Mouse (Mus musculus): ENCODE results near the gene Clic4. TPM values are rescaled to one million over a fixed set of nuclear protein-coding genes. Genes with fewer than 3 reads are reported as not detected.
A peak's percentile ranks its signal among the peaks of the same experiment; 100 is the strongest.
"Not testable (repeated sequence)": the region's sequence is repeated elsewhere in the genome, so short reads cannot be mapped to it uniquely, and the experiment has no call there.

Clic4 gene
- polyA plus RNA-seq, 1 experiment from 2014 or later, result 49.2 TPM

- H3K4me1 ChIP-seq (ENCODE audit: control insufficient read depth, insufficient read depth, low read length), result no peaks in the 10 kb centered on the region
- no peak overlapping the region for H3K4me2 ChIP-seq (ENCODE audit: low read length)
- no peak overlapping the region for H3K4me3 ChIP-seq (ENCODE audit: low read depth, low read length)
- no peak for ATAC-seq
- WGBS, result 80% methylated on average over 12 of the region's 12 CpGs
- H3K36me3 ChIP-seq (ENCODE audit: control insufficient read depth, insufficient read depth, low read length), result no peaks in the 10 kb centered on the region
- H3K9me3 ChIP-seq (replicated peaks; ENCODE audit: control insufficient read depth, low read length, poor library complexity, severe bottlenecking), result no peaks in the 10 kb centered on the region; the same call in 1 of the 2 replicates
- no peak overlapping the region for H3K9ac ChIP-seq (ENCODE audit: low read depth, low read length)
- no peak overlapping the region for H3K27ac ChIP-seq (ENCODE audit: low read length)
- H3K27me3 ChIP-seq (ENCODE audit: control insufficient read depth, insufficient read depth, low read depth, low read length), result no peaks in the 10 kb centered on the region
Measured at GRCm38 (mm10) chr4:135189452-135190008, 83.1 kb downstream of the Clic4 start.

DNA sequence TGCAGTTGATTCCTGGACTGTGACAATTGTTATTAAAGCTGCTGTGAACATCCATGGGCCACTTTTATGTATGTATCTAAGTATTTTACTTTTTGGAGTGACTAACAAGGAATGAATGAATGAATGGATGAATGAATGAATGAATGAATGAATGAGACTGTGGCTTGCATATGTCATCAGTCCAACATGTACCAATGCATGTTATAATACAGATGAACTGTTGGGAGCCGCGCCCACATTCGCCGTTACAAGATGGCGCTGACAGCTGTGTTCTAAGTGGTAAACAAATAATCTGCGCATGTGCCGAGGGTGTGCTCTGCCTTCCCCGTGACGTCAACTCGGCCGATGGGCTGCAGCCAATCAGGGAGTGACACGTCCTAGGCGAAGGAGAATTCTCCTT lies 88.3 kb downstream of the Clic4 start:
- WGBS, result 96% methylated on average over 5 of the region's 13 CpGs
- H3K4me2 ChIP-seq (ENCODE audit: low read length); H3K9ac ChIP-seq (ENCODE audit: low read depth, low read length); H3K27me3 ChIP-seq (ENCODE audit: control insufficient read depth, insufficient read depth, low read depth, low read length); H3K4me1 ChIP-seq (ENCODE audit: control insufficient read depth, insufficient read depth, low read length); H3K9me3 ChIP-seq (replicated peaks; ENCODE audit: control insufficient read depth, low read length, poor library complexity, severe bottlenecking); H3K36me3 ChIP-seq (ENCODE audit: control insufficient read depth, insufficient read depth, low read length); ATAC-seq; H3K27ac ChIP-seq (ENCODE audit: low read length); H3K4me3 ChIP-seq (ENCODE audit: low read depth, low read length): not testable (repeated sequence)

GRCm38 (mm10) chr4:135181819-135182218 lies 90.8 kb downstream of the Clic4 start:
- Histone ChIP-seq H3K4me1 (ENCODE audit: control insufficient read depth, insufficient read depth, low read length) (no peaks in the 10 kb centered on the region), H3K9ac (ENCODE audit: low read depth, low read length) (no peak overlapping the region), H3K27me3 (ENCODE audit: control insufficient read depth, insufficient read depth, low read depth, low read length) (no peaks in the 10 kb centered on the region; the same call in 1 of the 2 replicates), H3K4me3 (ENCODE audit: low read depth, low read length) (no peak overlapping the region), H3K9me3 (replicated peaks; ENCODE audit: control insufficient read depth, low read length, poor library complexity, severe bottlenecking) (no peaks in the 10 kb centered on the region), H3K27ac (ENCODE audit: low read length) (no peak overlapping the region), H3K36me3 (ENCODE audit: control insufficient read depth, insufficient read depth, low read length) (no peaks in the 10 kb centered on the region), H3K4me2 (ENCODE audit: low read length) (no peak overlapping the region)
- WGBS, result 94% methylated on average over 4 of the region's 4 CpGs
- no peak for ATAC-seq

GRCm38 (mm10) chr4:135179077-135179481 lies 93.5 kb downstream of the Clic4 start:
- 19% methylated on average over 5 of the region's 5 CpGs for WGBS
- peaks cover 5% of the 10 kb centered on the region for H3K4me1 ChIP-seq (ENCODE audit: control insufficient read depth, insufficient read depth, low read length)
- no peak overlapping the region for H3K27ac ChIP-seq (ENCODE audit: low read length)
- no peak overlapping the region for H3K9ac ChIP-seq (ENCODE audit: low read depth, low read length)
- H3K27me3 ChIP-seq (ENCODE audit: control insufficient read depth, insufficient read depth, low read depth, low read length), result peaks cover 20% of the 10 kb centered on the region
- no peaks in the 10 kb centered on the region for H3K9me3 ChIP-seq (replicated peaks; ENCODE audit: control insufficient read depth, low read length, poor library complexity, severe bottlenecking)
- H3K4me2 ChIP-seq (ENCODE audit: low read length), result no peak overlapping the region
- no peak for ATAC-seq
- H3K36me3 ChIP-seq (ENCODE audit: control insufficient read depth, insufficient read depth, low read length), result no peaks in the 10 kb centered on the region
- no peak overlapping the region for H3K4me3 ChIP-seq (ENCODE audit: low read depth, low read length)

- Histone ChIP-seq H3K4me1 (ENCODE audit: control insufficient read depth, insufficient read depth, low read length) (peaks cover 5% of the 10 kb centered on the region), H3K9ac (ENCODE audit: low read depth, low read length) (no peak overlapping the region), H3K9me3 (replicated peaks; ENCODE audit: control insufficient read depth, low read length, poor library complexity, severe bottlenecking) (no peaks in the 10 kb centered on the region), H3K27me3 (ENCODE audit: control insufficient read depth, insufficient read depth, low read depth, low read length) (peaks cover 23% of the 10 kb centered on the region), H3K4me2 (ENCODE audit: low read length) (no peak overlapping the region), H3K27ac (ENCODE audit: low read length) (no peak overlapping the region), H3K36me3 (ENCODE audit: control insufficient read depth, insufficient read depth, low read length) (no peaks in the 10 kb centered on the region), H3K4me3 (ENCODE audit: low read depth, low read length) (no peak overlapping the region)
- ATAC-seq, result no peak
Measured at GRCm38 (mm10) chr4:135177568-135177967, 95.0 kb downstream of the Clic4 start.

DNA sequence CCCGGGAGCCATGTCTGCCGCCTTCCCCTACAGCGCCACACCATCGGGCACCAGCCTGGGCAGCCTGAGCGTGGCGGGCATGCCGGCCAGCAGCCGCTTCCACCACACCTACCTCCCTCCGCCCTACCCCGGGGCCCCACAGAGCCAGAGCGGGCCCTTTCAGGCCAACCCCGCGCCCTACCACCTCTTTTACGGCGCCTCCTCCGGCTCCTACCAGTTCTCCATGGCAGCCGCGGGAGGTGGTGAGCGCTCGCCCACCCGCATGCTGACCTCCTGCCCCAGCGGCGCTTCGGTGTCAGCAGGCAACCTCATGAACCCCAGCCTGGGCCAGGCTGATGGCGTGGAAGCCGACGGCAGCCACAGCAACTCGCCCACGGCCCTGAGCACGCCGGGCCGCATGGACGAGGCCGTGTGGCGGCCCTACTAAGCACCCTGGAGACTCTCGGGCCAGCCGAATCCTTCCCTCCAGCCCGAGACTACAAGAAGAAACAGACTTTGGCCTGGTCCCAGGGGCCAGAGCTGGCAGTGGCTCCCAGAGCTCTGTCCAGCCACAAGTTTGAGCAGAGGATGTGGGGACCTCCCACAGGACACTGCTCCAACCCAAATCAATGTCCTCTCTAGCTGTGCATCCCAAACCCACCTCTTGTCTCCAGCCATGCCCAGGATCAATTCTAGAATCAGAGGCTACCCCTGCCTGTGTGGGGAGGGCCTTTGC lies 97.1 kb downstream of the Clic4 start:
- peak overlapping the region; percentile 48; the same call in 1 of the 2 replicates for H3K9ac ChIP-seq (ENCODE audit: low read depth, low read length)
- no peak for ATAC-seq
- H3K27ac ChIP-seq (ENCODE audit: low read length), result no peak overlapping the region
- WGBS, result 7% methylated on average over 36 of the region's 38 CpGs
- peaks cover 25% of the 10 kb centered on the region for H3K27me3 ChIP-seq (ENCODE audit: control insufficient read depth, insufficient read depth, low read depth, low read length)
- no peaks in the 10 kb centered on the region for H3K36me3 ChIP-seq (ENCODE audit: control insufficient read depth, insufficient read depth, low read length)
- H3K9me3 ChIP-seq (replicated peaks; ENCODE audit: control insufficient read depth, low read length, poor library complexity, severe bottlenecking), result no peaks in the 10 kb centered on the region
- H3K4me1 ChIP-seq (ENCODE audit: control insufficient read depth, insufficient read depth, low read length), result peaks cover 5% of the 10 kb centered on the region
- H3K4me3 ChIP-seq (ENCODE audit: low read depth, low read length), result peak overlapping the region; percentile 18
- H3K4me2 ChIP-seq (ENCODE audit: low read length), result peak overlapping the region; percentile 53

- H3K4me1 ChIP-seq (ENCODE audit: control insufficient read depth, insufficient read depth, low read length), result peaks cover 7% of the 10 kb centered on the region
- no peak overlapping the region for H3K27ac ChIP-seq (ENCODE audit: low read length)
- no peak overlapping the region for H3K9ac ChIP-seq (ENCODE audit: low read depth, low read length)
- H3K36me3 ChIP-seq (ENCODE audit: control insufficient read depth, insufficient read depth, low read length), result no peaks in the 10 kb centered on the region
- H3K27me3 ChIP-seq (ENCODE audit: control insufficient read depth, insufficient read depth, low read depth, low read length), result peaks cover 43% of the 10 kb centered on the region
- no peak overlapping the region for H3K4me3 ChIP-seq (ENCODE audit: low read depth, low read length)
- ATAC-seq, result no peak
- H3K9me3 ChIP-seq (replicated peaks; ENCODE audit: control insufficient read depth, low read length, poor library complexity, severe bottlenecking), result no peaks in the 10 kb centered on the region
- no peak overlapping the region for H3K4me2 ChIP-seq (ENCODE audit: low read length)
- WGBS, result 76% methylated on average over 12 of the region's 12 CpGs
Measured at GRCm38 (mm10) chr4:135171304-135171875, 101.2 kb downstream of the Clic4 start.

DNA sequence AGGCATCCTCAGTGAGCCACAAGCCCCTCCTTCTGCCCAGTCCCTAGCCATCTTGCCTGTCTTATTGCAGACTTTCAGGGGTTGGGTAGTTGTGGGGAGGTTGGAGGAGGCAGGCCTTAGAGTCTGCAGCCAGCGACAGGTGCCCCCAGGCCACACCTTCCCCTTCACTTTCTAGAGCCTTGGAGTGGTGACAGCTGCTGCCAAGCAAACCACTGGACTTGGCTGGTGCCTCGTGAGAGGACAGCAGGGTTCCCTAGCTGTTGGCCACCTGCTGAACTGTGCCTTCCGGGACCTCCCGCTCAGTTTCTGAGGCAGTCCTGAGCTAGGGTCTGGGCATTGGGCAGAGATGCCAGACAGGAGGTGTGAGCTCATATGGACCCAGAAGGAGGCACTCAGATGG lies 103.1 kb downstream of the Clic4 start:
- no peaks in the 10 kb centered on the region for H3K9me3 ChIP-seq (replicated peaks; ENCODE audit: control insufficient read depth, low read length, poor library complexity, severe bottlenecking)
- no peak overlapping the region for H3K4me3 ChIP-seq (ENCODE audit: low read depth, low read length)
- no peak overlapping the region for H3K4me2 ChIP-seq (ENCODE audit: low read length)
- H3K27ac ChIP-seq (ENCODE audit: low read length), result no peak overlapping the region
- peaks cover 3% of the 10 kb centered on the region for H3K4me1 ChIP-seq (ENCODE audit: control insufficient read depth, insufficient read depth, low read length)
- WGBS, result 53% methylated on average over 4 of the region's 4 CpGs
- no peaks in the 10 kb centered on the region for H3K36me3 ChIP-seq (ENCODE audit: control insufficient read depth, insufficient read depth, low read length)
- H3K9ac ChIP-seq (ENCODE audit: low read depth, low read length), result no peak overlapping the region
- peaks cover 44% of the 10 kb centered on the region for H3K27me3 ChIP-seq (ENCODE audit: control insufficient read depth, insufficient read depth, low read depth, low read length)
- ATAC-seq, result no peak

GRCm38 (mm10) chr4:135169096-135169495 lies 103.5 kb downstream of the Clic4 start:
- no peaks in the 10 kb centered on the region for H3K36me3 ChIP-seq (ENCODE audit: control insufficient read depth, insufficient read depth, low read length)
- no peak overlapping the region for H3K27ac ChIP-seq (ENCODE audit: low read length)
- H3K27me3 ChIP-seq (ENCODE audit: control insufficient read depth, insufficient read depth, low read depth, low read length), result peaks cover 43% of the 10 kb centered on the region
- ATAC-seq, result no peak
- 77% methylated on average over 10 of the region's 10 CpGs for WGBS
- H3K9me3 ChIP-seq (replicated peaks; ENCODE audit: control insufficient read depth, low read length, poor library complexity, severe bottlenecking), result no peaks in the 10 kb centered on the region
- no peak overlapping the region for H3K4me2 ChIP-seq (ENCODE audit: low read length)
- H3K4me3 ChIP-seq (ENCODE audit: low read depth, low read length), result no peak overlapping the region
- peaks cover 3% of the 10 kb centered on the region for H3K4me1 ChIP-seq (ENCODE audit: control insufficient read depth, insufficient read depth, low read length)
- H3K9ac ChIP-seq (ENCODE audit: low read depth, low read length), result no peak overlapping the region
